Mouse (Mus musculus): Measurements from ENCODE around the gene Hist2h2be. TPM values are rescaled to one million over a fixed set of nuclear protein-coding genes. Genes with fewer than 3 reads are reported as not detected.
A peak's percentile ranks its signal among the peaks of the same experiment; 100 is the strongest.

The Hist2h2be gene
- polyA plus RNA-seq, 2 experiments = 6.4 to 8.9 TPM

- Histone ChIP-seq H3K9me3 (ENCODE audit: control insufficient read depth, low read length) (no peaks in the 10 kb centered on the region), H3K27me3 (ENCODE audit: control insufficient read depth, insufficient read depth, low read length) (peaks cover 3% of the 10 kb centered on the region; the same call in 1 of the 2 replicates), H3K4me3 (ENCODE audit: insufficient read depth in 1 of 2, low read depth in 2 of 2, low read length in 2 of 2) (no peak overlapping the region), H3K36me3 (replicated peaks; ENCODE audit: control insufficient read depth, insufficient read depth, low read depth) (peaks cover 11% of the 10 kb centered on the region), H3K9ac (replicated peaks) (no peak overlapping the region), H3K4me1 (replicated peaks; ENCODE audit: control insufficient read depth in 2 of 2, insufficient read depth in 2 of 2, low read length in 1 of 2) (peaks cover 0 to 9% of the 10 kb centered on the region in 2 experiments; a peak in 2 of 4 replicates), H3K4me2 (ENCODE audit: low read depth) (peak overlapping the region; percentile 61), H3K27ac (no peak overlapping the region)
- TF ChIP-seq CTCF (IDR thresholded peaks at IDR 0.05; ENCODE audit: low read depth) (no peak), EP300 (IDR thresholded peaks at IDR 0.05; ENCODE audit: low read depth) (no peak)
- 49% methylated on average over 12 of the region's 12 CpGs for WGBS (ENCODE audit: insufficient replicate concordance)
- ATAC-seq (ENCODE audit: insufficient read depth) (no peak), DNase-seq (ENCODE audit: low read depth in 3 of 3, low spot score in 3 of 3) (no peak)
These were observed 39.2 kb upstream of the Hist2h2be start for GRCm38 (mm10) chr3:96181510-96182381.

DNA sequence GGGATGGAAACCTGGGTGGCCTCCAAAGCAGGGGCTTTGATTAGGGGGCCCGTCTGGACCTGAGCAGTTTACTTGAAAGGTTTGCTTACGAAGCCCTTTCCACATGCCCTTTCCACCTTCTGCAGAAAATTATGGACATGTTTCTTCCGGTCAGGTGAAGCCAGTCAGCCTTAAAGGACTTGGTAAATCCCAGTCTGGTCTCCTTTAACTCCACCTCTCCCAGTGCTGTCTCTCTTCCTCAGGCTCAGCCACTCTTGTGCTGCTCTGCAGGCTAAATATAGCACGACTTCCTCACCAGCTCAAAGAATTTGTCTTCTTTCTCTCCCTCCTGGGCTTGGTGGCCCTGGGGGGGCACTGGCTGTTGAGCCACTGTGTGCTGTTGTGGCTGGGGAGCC lies 38.5 kb upstream of the Hist2h2be start:
- Histone ChIP-seq H3K36me3 (replicated peaks; ENCODE audit: control insufficient read depth, insufficient read depth, low read depth) (peaks cover 7% of the 10 kb centered on the region), H3K4me3 (ENCODE audit: insufficient read depth in 1 of 2, low read depth in 2 of 2, low read length in 2 of 2) (no peak overlapping the region), H3K27ac (no peak overlapping the region), H3K4me2 (ENCODE audit: low read depth) (no peak overlapping the region), H3K27me3 (ENCODE audit: control insufficient read depth, insufficient read depth, low read length) (peaks cover 3% of the 10 kb centered on the region; the same call in 1 of the 2 replicates), H3K9me3 (ENCODE audit: control insufficient read depth, low read length) (no peaks in the 10 kb centered on the region), H3K4me1 (replicated peaks; ENCODE audit: control insufficient read depth in 2 of 2, insufficient read depth in 2 of 2, low read length in 1 of 2) (peaks cover 0 to 9% of the 10 kb centered on the region in 2 experiments; a peak in 2 of 4 replicates), H3K9ac (replicated peaks) (no peak overlapping the region)
- DNase-seq (ENCODE audit: low read depth in 3 of 3, low spot score in 3 of 3) = no peak
- ATAC-seq (ENCODE audit: insufficient read depth) = no peak
- no peak for TF ChIP-seq EP300 (IDR thresholded peaks at IDR 0.05; ENCODE audit: low read depth)
- no peak for TF ChIP-seq CTCF (IDR thresholded peaks at IDR 0.05; ENCODE audit: low read depth)
- 27% methylated on average over 4 of the region's 4 CpGs for WGBS (ENCODE audit: insufficient replicate concordance)

GRCm38 (mm10) chr3:96192977-96193376 lies 27.9 kb upstream of the Hist2h2be start:
- Histone ChIP-seq H3K27me3 (ENCODE audit: control insufficient read depth, insufficient read depth, low read length) (no peaks in the 10 kb centered on the region; the same call in 1 of the 2 replicates), H3K36me3 (replicated peaks; ENCODE audit: control insufficient read depth, insufficient read depth, low read depth) (no peaks in the 10 kb centered on the region), H3K9me3 (ENCODE audit: control insufficient read depth, low read length) (no peaks in the 10 kb centered on the region), H3K27ac (no peak overlapping the region), H3K4me1 (replicated peaks; ENCODE audit: control insufficient read depth in 2 of 2, insufficient read depth in 2 of 2, low read length in 1 of 2) (peaks cover 9 to 10% of the 10 kb centered on the region in 2 experiments), H3K9ac (replicated peaks) (no peak overlapping the region), H3K4me2 (ENCODE audit: low read depth) (no peak overlapping the region), H3K4me3 (ENCODE audit: insufficient read depth in 1 of 2, low read depth in 2 of 2, low read length in 2 of 2) (no peak overlapping the region)
- no peak for ATAC-seq (ENCODE audit: insufficient read depth)
- WGBS (ENCODE audit: insufficient replicate concordance) = 59% methylated on average over 12 of the region's 12 CpGs
- no peak for DNase-seq (ENCODE audit: low read depth in 3 of 3, low spot score in 3 of 3)
- no peak for TF ChIP-seq EP300 (IDR thresholded peaks at IDR 0.05; ENCODE audit: low read depth)
- no peak for TF ChIP-seq CTCF (IDR thresholded peaks at IDR 0.05; ENCODE audit: low read depth)

GRCm38 (mm10) chr3:96194966-96195365 lies 26.0 kb upstream of the Hist2h2be start:
- Histone ChIP-seq H3K4me1 (replicated peaks; ENCODE audit: control insufficient read depth in 2 of 2, insufficient read depth in 2 of 2, low read length in 1 of 2) (peaks cover 13 to 22% of the 10 kb centered on the region in 2 experiments), H3K27ac (no peak overlapping the region), H3K4me2 (ENCODE audit: low read depth) (no peak overlapping the region), H3K36me3 (replicated peaks; ENCODE audit: control insufficient read depth, insufficient read depth, low read depth) (no peaks in the 10 kb centered on the region), H3K4me3 (ENCODE audit: insufficient read depth in 1 of 2, low read depth in 2 of 2, low read length in 2 of 2) (no peak overlapping the region), H3K27me3 (ENCODE audit: control insufficient read depth, insufficient read depth, low read length) (no peaks in the 10 kb centered on the region; the same call in 1 of the 2 replicates), H3K9ac (replicated peaks) (no peak overlapping the region), H3K9me3 (ENCODE audit: control insufficient read depth, low read length) (no peaks in the 10 kb centered on the region)
- no peak for DNase-seq (ENCODE audit: low read depth in 3 of 3, low spot score in 3 of 3)
- WGBS (ENCODE audit: insufficient replicate concordance) = 53% methylated on average over 10 of the region's 10 CpGs
- TF ChIP-seq EP300 (IDR thresholded peaks at IDR 0.05; ENCODE audit: low read depth) (no peak), CTCF (IDR thresholded peaks at IDR 0.05; ENCODE audit: low read depth) (no peak)
- no peak for ATAC-seq (ENCODE audit: insufficient read depth)

GRCm38 (mm10) chr3:96195616-96196313 lies 25.2 kb upstream of the Hist2h2be start:
- Histone ChIP-seq H3K4me1 (replicated peaks; ENCODE audit: control insufficient read depth in 2 of 2, insufficient read depth in 2 of 2, low read length in 1 of 2) (peaks cover 13 to 22% of the 10 kb centered on the region in 2 experiments), H3K27ac (no peak overlapping the region), H3K4me2 (ENCODE audit: low read depth) (peak overlapping the region; percentile 97), H3K9ac (replicated peaks) (no peak overlapping the region), H3K4me3 (ENCODE audit: insufficient read depth in 1 of 2, low read depth in 2 of 2, low read length in 2 of 2) (no peak overlapping the region; a peak in 1 of 4 replicates), H3K9me3 (ENCODE audit: control insufficient read depth, low read length) (no peaks in the 10 kb centered on the region), H3K36me3 (replicated peaks; ENCODE audit: control insufficient read depth, insufficient read depth, low read depth) (no peaks in the 10 kb centered on the region), H3K27me3 (ENCODE audit: control insufficient read depth, insufficient read depth, low read length) (no peaks in the 10 kb centered on the region; the same call in 1 of the 2 replicates)
- TF ChIP-seq CTCF (IDR thresholded peaks at IDR 0.05; ENCODE audit: low read depth) (peak; percentile 27), EP300 (IDR thresholded peaks at IDR 0.05; ENCODE audit: low read depth) (no peak)
- no peak for DNase-seq (ENCODE audit: low read depth in 3 of 3, low spot score in 3 of 3)
- 88% methylated on average over 11 of the region's 11 CpGs for WGBS (ENCODE audit: insufficient replicate concordance)
- no peak for ATAC-seq (ENCODE audit: insufficient read depth)
